Mouse (Mus musculus): Measurements from ENCODE around the gene Rtn4r. TPM values are rescaled to one million over a fixed set of nuclear protein-coding genes. Genes with fewer than 3 reads are reported as not detected.
"Not testable (repeated sequence)": the region's sequence is repeated elsewhere in the genome, so short reads cannot be mapped to it uniquely, and the experiment has no call there.

The Rtn4r gene
- polyA plus RNA-seq, 1 experiment from 2014 or later: 4.7 TPM

DNA sequence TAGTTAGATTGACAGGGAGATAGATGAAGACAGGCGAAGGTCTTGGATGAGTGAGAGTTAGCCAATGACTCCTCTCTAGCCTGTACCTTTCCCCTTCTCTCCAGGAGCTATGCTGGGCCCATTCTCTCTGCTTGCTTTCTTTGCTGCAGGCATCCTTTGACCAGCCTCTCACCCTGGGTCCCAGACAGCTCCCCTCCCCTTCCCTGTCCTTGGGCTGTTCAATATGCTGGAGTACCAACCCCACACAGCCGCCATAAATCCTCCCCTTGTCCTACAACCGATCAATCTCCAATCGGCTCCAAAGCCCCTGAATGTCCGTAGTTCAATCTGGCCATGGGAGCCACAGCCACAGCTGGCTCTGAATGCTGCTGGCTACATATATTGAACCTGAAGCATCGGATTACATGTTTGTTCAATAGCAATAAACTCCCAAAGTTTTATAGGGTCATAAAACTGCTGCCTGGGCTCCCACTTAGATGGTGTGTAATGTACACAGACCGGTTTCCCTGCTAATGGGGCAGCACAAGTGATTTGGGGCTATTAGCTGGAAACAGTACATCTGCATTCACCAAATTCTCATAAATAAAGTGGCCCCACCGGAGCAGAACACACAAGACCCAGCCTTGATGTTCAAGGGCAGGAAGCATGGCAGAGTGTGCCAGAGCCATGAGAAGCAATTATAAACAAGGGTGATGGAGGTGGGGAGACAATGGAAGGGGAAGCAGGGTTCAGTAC, 58.4 kb downstream of the Rtn4r start:
- peak; percentile 80 for ATAC-seq
- no peaks in the 10 kb centered on the region for H3K36me3 ChIP-seq
- H3K4me2 ChIP-seq (replicated peaks): peak overlapping the region; percentile 28
- H3K4me1 ChIP-seq (replicated peaks): peaks cover 26% of the 10 kb centered on the region
- 33% methylated on average over 8 of the region's 8 CpGs for WGBS
- H3K9ac ChIP-seq: no peak overlapping the region
- peak overlapping the region; percentile 36; the same call in 1 of the 2 replicates for H3K27ac ChIP-seq
- no peaks in the 10 kb centered on the region for H3K9me3 ChIP-seq
- no peak overlapping the region for H3K4me3 ChIP-seq (replicated peaks)
- H3K27me3 ChIP-seq (replicated peaks): no peaks in the 10 kb centered on the region

GRCm38 (mm10) chr16:18186798-18187197, 59.4 kb downstream of the Rtn4r start:
- no peaks in the 10 kb centered on the region for H3K9me3 ChIP-seq
- H3K4me2 ChIP-seq (replicated peaks): no peak overlapping the region
- H3K36me3 ChIP-seq: no peaks in the 10 kb centered on the region
- H3K9ac ChIP-seq: no peak overlapping the region
- 59% methylated on average over 4 of the region's 4 CpGs for WGBS
- no peak for ATAC-seq
- H3K27ac ChIP-seq: peak overlapping the region; percentile 9; the same call in 1 of the 2 replicates
- H3K4me3 ChIP-seq (replicated peaks): no peak overlapping the region
- H3K27me3 ChIP-seq (replicated peaks): no peaks in the 10 kb centered on the region
- peaks cover 20% of the 10 kb centered on the region for H3K4me1 ChIP-seq (replicated peaks)

DNA sequence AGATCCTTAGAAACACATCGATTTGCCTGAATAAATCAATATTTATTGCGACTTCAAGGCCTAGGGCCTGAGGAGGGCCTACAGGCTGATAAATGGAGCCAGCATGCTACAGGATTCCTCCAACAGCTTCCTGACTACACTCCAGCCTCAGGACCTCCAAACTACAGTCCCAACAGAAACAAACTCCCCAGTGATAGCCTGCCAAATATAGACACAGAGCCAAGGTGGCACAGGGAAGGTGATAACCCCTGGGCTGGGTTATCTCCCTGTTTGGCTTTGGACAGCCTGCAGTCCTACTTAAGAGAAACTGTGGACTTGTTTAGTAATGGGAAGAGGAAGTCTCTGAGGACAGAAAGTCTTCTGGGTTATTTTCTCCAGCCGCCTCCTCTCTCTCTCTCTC, 59.8 kb downstream of the Rtn4r start:
- no peak overlapping the region for H3K9ac ChIP-seq

DNA sequence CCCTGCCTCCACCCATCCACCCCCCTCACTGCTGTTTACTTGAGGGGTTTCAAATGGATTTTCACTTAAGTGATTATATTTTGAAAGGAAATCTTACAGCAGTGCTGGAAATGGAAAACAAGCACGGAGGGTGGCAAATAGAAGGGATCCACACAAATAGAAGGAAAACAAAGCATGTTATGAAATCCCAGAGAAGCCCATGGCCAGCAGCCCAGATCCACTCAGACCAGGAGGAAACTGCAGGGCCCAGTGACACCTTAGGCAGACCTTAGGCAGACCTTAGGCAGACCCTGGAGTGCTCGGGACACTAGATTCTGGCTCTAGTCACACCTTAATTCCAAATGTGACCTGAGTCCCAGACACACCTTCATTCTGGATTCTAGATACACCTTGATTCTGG, 63.6 kb downstream of the Rtn4r start:
- Histone ChIP-seq H3K36me3 (no peaks in the 10 kb centered on the region), H3K27me3 (replicated peaks) (no peaks in the 10 kb centered on the region), H3K4me3 (replicated peaks) (no peak overlapping the region), H3K4me2 (replicated peaks) (no peak overlapping the region), H3K9ac (no peak overlapping the region), H3K27ac (no peak overlapping the region), H3K4me1 (replicated peaks) (peaks cover 24% of the 10 kb centered on the region), H3K9me3 (no peaks in the 10 kb centered on the region)
- WGBS: 68% methylated on average over 2 of the region's 2 CpGs
- ATAC-seq: no peak

More for the DNA sequence above, 59.8 kb downstream of the Rtn4r start:
- Histone ChIP-seq H3K27ac (0 out of 2 replicates have a peak overlapping the region, but pooled peaks have one; percentile 9), H3K4me3 (replicated peaks) (no peak overlapping the region), H3K4me2 (replicated peaks) (no peak overlapping the region), H3K27me3 (replicated peaks) (no peaks in the 10 kb centered on the region), H3K36me3 (no peaks in the 10 kb centered on the region), H3K9me3 (no peaks in the 10 kb centered on the region), H3K4me1 (replicated peaks) (peaks cover 20% of the 10 kb centered on the region)
- WGBS: 54% methylated on average over 3 of the region's 3 CpGs
- ATAC-seq: no peak

DNA sequence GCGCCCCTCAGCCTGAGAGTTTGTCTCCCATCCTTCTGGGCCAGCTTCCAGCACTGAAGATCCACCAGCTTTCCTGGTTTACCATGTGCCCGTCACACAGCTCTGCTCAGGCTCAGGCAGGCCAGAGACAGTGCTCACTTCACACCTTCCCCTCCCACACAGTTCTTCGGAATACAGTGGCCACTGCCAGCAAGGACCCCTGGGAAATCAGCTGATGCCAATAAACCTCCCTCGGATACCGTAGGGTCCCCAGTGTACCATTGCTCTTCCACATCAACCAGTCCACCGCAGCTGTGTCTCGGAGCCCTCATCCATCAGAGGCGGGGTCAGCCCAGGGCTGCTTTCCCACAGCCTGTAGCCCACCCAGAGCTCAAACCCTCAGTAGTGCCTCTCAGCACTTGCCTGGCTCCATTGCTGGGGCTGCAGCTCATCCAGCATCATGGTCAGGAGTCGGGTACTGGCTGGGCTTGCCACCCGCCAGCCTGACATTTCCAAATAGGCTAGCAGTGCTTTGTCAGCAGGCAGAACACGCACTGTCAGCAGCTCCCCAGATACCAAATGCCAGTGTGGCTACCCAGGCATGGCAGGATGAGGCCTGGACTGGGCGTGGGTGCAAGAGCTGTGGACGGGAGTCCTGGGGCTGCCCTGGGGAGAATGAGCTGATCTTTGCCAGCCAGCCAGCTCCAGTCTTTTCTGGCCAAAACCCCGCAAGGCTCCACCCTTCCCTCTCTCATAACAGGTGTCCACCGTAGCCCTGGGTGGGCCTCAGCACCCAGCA, 67.0 kb downstream of the Rtn4r start:
- WGBS: 59% methylated on average over 15 of the region's 15 CpGs
- no peaks in the 10 kb centered on the region for H3K36me3 ChIP-seq
- H3K9me3 ChIP-seq: no peaks in the 10 kb centered on the region
- peak; percentile 64 for ATAC-seq
- H3K9ac ChIP-seq: no peak overlapping the region
- peak overlapping the region; percentile 46 for H3K27ac ChIP-seq
- no peak overlapping the region for H3K4me3 ChIP-seq (replicated peaks)
- H3K4me2 ChIP-seq (replicated peaks): 0 out of 2 replicates have a peak overlapping the region, but pooled peaks have one; percentile 9
- H3K27me3 ChIP-seq (replicated peaks): no peaks in the 10 kb centered on the region
- H3K4me1 ChIP-seq (replicated peaks): peaks cover 15% of the 10 kb centered on the region

DNA sequence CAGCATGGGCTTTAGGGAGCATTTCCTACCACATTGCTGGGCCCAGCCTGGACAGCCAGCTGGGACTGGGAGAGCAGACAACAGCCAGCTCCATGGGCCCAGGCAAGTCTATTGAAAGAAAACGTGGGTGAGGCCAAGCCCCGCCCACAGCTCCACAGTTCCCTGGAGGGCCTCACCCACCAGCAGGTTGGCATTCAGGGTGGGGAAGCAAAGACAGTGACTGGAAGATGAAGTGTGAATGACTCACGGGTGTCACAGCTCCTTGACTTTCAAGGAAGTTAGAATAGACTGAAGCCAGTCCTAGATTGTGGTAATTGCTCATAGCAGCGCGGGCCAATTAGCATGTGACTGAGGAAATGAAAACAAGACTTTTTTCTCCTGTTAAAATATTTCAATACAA, 67.6 kb downstream of the Rtn4r start:
- 0 out of 2 replicates have a peak overlapping the region, but pooled peaks have one; percentile 9 for H3K4me2 ChIP-seq (replicated peaks)
- H3K36me3 ChIP-seq: no peaks in the 10 kb centered on the region
- peak overlapping the region; percentile 46 for H3K27ac ChIP-seq
- peak; percentile 86 for ATAC-seq
- peaks cover 17% of the 10 kb centered on the region for H3K4me1 ChIP-seq (replicated peaks)
- H3K4me3 ChIP-seq (replicated peaks): no peak overlapping the region
- 40% methylated on average over 5 of the region's 5 CpGs for WGBS
- H3K27me3 ChIP-seq (replicated peaks): no peaks in the 10 kb centered on the region
- H3K9ac ChIP-seq: no peak overlapping the region
- H3K9me3 ChIP-seq: no peaks in the 10 kb centered on the region

DNA sequence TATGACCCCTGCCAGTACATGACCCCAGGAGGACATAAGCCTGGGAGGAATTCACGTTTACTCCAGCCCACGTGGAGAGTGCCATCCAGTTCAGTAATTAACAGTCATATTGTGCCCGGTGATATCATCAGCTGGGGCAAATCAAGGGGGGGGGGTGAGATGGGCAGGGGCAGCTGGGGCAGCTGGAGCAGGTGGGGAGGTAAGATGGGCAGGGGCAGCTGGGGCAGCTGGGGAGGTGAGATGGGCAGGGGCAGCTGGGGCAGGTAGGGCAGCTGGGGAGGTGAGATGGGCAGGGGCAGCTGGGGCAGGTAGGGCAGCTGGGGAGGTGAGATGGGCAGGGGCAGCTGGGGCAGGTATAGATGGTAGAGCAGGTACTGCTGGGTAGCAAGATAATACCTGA, 68.1 kb downstream of the Rtn4r start:
- H3K4me1 ChIP-seq (replicated peaks): peaks cover 17% of the 10 kb centered on the region
- not testable (repeated sequence) for H3K27ac ChIP-seq; H3K4me3 ChIP-seq (replicated peaks); H3K9ac ChIP-seq; H3K36me3 ChIP-seq; H3K27me3 ChIP-seq (replicated peaks); ATAC-seq; H3K9me3 ChIP-seq; H3K4me2 ChIP-seq (replicated peaks)
- WGBS: 49% methylated on average over 3 of the region's 3 CpGs

DNA sequence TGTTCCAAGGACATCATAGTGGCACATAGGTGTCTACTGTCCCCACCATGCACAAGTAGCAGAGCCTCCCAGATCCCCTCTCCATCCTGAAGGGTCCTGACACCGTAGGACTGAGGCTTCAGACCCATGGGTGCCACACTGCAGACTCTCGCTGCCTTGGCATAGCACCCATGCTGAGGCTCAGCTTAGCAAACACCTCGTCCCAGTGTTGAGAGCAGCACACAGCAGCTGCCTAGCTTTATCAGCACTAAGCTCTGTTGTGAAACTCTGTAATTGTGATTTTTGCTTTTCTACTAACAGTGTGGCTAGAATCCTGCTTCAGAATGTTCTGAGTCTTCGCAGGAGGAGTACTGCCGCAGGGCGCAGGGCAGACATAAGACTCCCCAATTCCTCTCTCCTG, 70.4 kb downstream of the Rtn4r start:
- Histone ChIP-seq H3K4me3 (replicated peaks) (no peak overlapping the region), H3K4me2 (replicated peaks) (no peak overlapping the region), H3K9ac (no peak overlapping the region), H3K27ac (no peak overlapping the region), H3K4me1 (replicated peaks) (peaks cover 21% of the 10 kb centered on the region), H3K36me3 (no peaks in the 10 kb centered on the region), H3K9me3 (no peaks in the 10 kb centered on the region), H3K27me3 (replicated peaks) (no peaks in the 10 kb centered on the region)
- no peak for ATAC-seq
- WGBS: 84% methylated on average over 6 of the region's 6 CpGs

DNA sequence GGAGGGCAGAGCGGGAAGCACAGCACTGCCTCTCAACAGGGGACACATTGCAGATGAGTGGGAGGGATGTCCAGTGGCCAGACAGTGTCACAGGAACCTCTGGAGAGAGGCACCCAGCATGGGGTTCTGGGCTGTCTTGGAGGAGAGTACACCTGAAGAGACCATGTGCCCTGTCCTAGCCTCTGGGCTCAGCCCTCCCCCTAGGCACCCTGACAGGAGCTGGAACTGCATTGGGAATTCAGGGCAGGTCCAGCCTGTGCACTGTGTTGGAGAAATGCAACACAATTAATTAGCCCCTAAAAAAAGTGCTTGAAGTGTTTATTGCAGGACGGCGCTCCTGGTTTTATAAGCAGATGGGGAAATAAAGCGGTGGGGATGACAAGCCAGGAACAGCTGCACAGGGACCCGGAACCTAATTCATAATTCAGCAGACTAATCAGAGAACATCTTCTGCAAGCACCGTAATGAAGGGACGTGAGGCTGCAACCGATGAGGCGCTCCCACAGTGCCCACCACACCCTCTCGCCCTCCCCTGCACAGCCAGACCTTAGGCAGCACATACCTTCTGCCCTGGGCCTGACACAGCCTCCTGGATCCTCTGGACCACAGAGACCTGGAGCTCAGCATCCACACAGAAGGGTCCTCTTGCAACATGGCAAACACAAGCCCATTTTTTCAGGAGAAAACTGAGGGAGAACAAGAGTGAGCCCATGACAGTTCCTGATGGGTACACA, 71.1 kb downstream of the Rtn4r start:
- H3K4me3 ChIP-seq (replicated peaks): no peak overlapping the region
- H3K9me3 ChIP-seq: no peaks in the 10 kb centered on the region
- 57% methylated on average over 10 of the region's 10 CpGs for WGBS
- no peaks in the 10 kb centered on the region for H3K27me3 ChIP-seq (replicated peaks)
- H3K9ac ChIP-seq: no peak overlapping the region
- H3K4me1 ChIP-seq (replicated peaks): peaks cover 21% of the 10 kb centered on the region
- no peak for ATAC-seq
- no peak overlapping the region for H3K4me2 ChIP-seq (replicated peaks)
- no peaks in the 10 kb centered on the region for H3K36me3 ChIP-seq
- no peak overlapping the region for H3K27ac ChIP-seq

GRCm38 (mm10) chr16:18200062-18200461, 72.6 kb downstream of the Rtn4r start:
- Histone ChIP-seq H3K27me3 (replicated peaks) (no peaks in the 10 kb centered on the region), H3K9ac (no peak overlapping the region), H3K27ac (no peak overlapping the region), H3K36me3 (no peaks in the 10 kb centered on the region), H3K4me1 (replicated peaks) (peaks cover 9% of the 10 kb centered on the region; the same call in 1 of the 2 replicates), H3K9me3 (no peaks in the 10 kb centered on the region), H3K4me3 (replicated peaks) (no peak overlapping the region), H3K4me2 (replicated peaks) (no peak overlapping the region)
- WGBS: 70% methylated on average over 2 of the region's 2 CpGs
- ATAC-seq: no peak

DNA sequence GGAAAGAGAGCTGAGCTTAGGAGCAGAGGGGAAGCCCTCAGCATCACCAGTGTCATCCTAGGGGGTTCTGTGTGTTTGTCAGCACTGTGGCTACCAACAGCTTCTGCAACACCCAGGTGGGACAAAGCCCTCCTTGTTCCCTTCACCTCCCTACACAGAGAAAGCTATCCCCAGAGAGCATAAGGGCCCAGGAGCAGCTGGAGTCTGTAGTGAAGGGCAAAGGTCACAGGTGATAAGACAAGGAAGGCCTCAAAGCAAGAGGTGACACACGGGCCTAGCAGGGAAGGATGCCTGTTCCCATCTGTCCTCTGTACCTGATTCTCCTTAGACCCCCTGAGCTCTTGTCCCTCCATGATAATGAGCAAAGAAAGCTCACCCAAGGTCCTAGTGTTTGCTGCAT, 74.2 kb downstream of the Rtn4r start:
- Histone ChIP-seq H3K4me1 (replicated peaks) (peaks cover 9% of the 10 kb centered on the region; the same call in 1 of the 2 replicates), H3K4me3 (replicated peaks) (no peak overlapping the region), H3K27me3 (replicated peaks) (no peaks in the 10 kb centered on the region), H3K27ac (no peak overlapping the region), H3K9ac (no peak overlapping the region), H3K9me3 (no peaks in the 10 kb centered on the region), H3K36me3 (no peaks in the 10 kb centered on the region), H3K4me2 (replicated peaks) (no peak overlapping the region)
- ATAC-seq: peak; percentile 55; the same call in 1 of the 2 replicates
- 33% methylated on average over 1 of the region's 1 CpGs for WGBS
